Mouse (Mus musculus): ENCODE measurements around the gene Acot8.

Gene Acot8

GRCm38 (mm10) chr2:164783926-164784581, 20.6 kb downstream of the Acot8 start:
- in situ Hi-C loops (cut with MboI, MseI), result no loop called here

GRCm38 (mm10) chr2:164781876-164782275, 22.8 kb downstream of the Acot8 start:
- in situ Hi-C loops (cut with MboI, MseI), result no loop called here

- in situ Hi-C loops (cut with MboI, MseI), result no loop called here
Measured at GRCm38 (mm10) chr2:164779481-164780086, 25.1 kb downstream of the Acot8 start, which contains the start of gene Tnnc2. Tnnc2 (minus strand) TSS chr2:164779967.

GRCm38 (mm10) chr2:164778809-164779208, 25.9 kb downstream of the Acot8 start:
- in situ Hi-C loops (cut with MboI, MseI), result no loop called here

GRCm38 (mm10) chr2:164778015-164778287, 26.7 kb downstream of the Acot8 start:
- in situ Hi-C loops (cut with MboI, MseI), result no loop called here

GRCm38 (mm10) chr2:164777246-164778014, 27.3 kb downstream of the Acot8 start:
- in situ Hi-C loops (cut with MboI, MseI), result no loop called here

GRCm38 (mm10) chr2:164776801-164777200, 27.9 kb downstream of the Acot8 start:
- in situ Hi-C loops (cut with MboI, MseI), result no loop called here

- in situ Hi-C loops (cut with MboI, MseI), result no loop called here
Measured at GRCm38 (mm10) chr2:164776130-164776529, 28.6 kb downstream of the Acot8 start.

- in situ Hi-C loops (cut with MboI, MseI), result no loop called here
Measured at GRCm38 (mm10) chr2:164773989-164774364, 30.7 kb downstream of the Acot8 start.

- in situ Hi-C loops (cut with MboI, MseI), result no loop called here
Measured at GRCm38 (mm10) chr2:164773229-164773988, 31.3 kb downstream of the Acot8 start.

GRCm38 (mm10) chr2:164771123-164771522, 33.6 kb downstream of the Acot8 start:
- in situ Hi-C loops (cut with MboI, MseI), result no loop called here

GRCm38 (mm10) chr2:164770279-164770678, 34.4 kb downstream of the Acot8 start:
- in situ Hi-C loops (cut with MboI, MseI), result no loop called here

GRCm38 (mm10) chr2:164769258-164770037, 35.2 kb downstream of the Acot8 start, which contains the start of gene Ube2c:
Ube2c (plus strand) TSS chr2:164769898.
- in situ Hi-C loops (cut with MboI, MseI), result loop anchor here (10.0 kb wide), 1 partner anchor 705 kb away; no protein-coding TSS in a partner anchor

- in situ Hi-C loops (cut with MboI, MseI), result loop anchor here (10.0 kb wide), 1 partner anchor 703 kb away; no protein-coding TSS in a partner anchor
Measured at GRCm38 (mm10) chr2:164767812-164768540, 36.7 kb downstream of the Acot8 start.

GRCm38 (mm10) chr2:164765841-164766240, 38.8 kb downstream of the Acot8 start:
- in situ Hi-C loops (cut with MboI, MseI), result loop anchor here (10.0 kb wide), 1 partner anchor 701 kb away; no protein-coding TSS in a partner anchor

GRCm38 (mm10) chr2:164762593-164762992, 42.1 kb downstream of the Acot8 start:
- in situ Hi-C loops (cut with MboI, MseI), result loop anchor here (10.0 kb wide), 1 partner anchor 698 kb away; no protein-coding TSS in a partner anchor

- in situ Hi-C loops (cut with MboI, MseI), result loop anchor here (10.0 kb wide), 1 partner anchor 697 kb away; no protein-coding TSS in a partner anchor
Measured at GRCm38 (mm10) chr2:164761971-164762370, 42.7 kb downstream of the Acot8 start.

- in situ Hi-C loops (cut with MboI, MseI), result loop anchor here (10.0 kb wide), 1 partner anchor 697 kb away; no protein-coding TSS in a partner anchor
Measured at GRCm38 (mm10) chr2:164761502-164761901, 43.2 kb downstream of the Acot8 start.

- in situ Hi-C loops (cut with MboI, MseI), result loop anchor here (10.0 kb wide), 1 partner anchor 695 kb away; no protein-coding TSS in a partner anchor
Measured at GRCm38 (mm10) chr2:164760059-164760833, 44.4 kb downstream of the Acot8 start.
